Mouse (Mus musculus) brown adipose tissue, adult 24 weeks (tissue): ENCODE data around the gene Tln2. TPM values are rescaled to one million over a fixed set of nuclear protein-coding genes. Genes with fewer than 3 reads are reported as not detected.

Experiments
- H3K27ac ChIP-seq: fragments of 200-500 bp; replicated peaks from 2 replicates; pipeline ENCODE4 v1.5.1; 2012; ENCODE audit warnings: low read depth, mild to moderate bottlenecking, low read length
- H3K4me1 ChIP-seq: fragments of 200-500 bp; 2 replicates; pipeline ENCODE4 v1.6.1; 2012; ENCODE audit warnings: low read length, mixed read lengths; ENCODE audit not compliant: control insufficient read depth, insufficient read depth, insufficient read length
- H3K4me3 ChIP-seq: fragments of 200-500 bp; 2 replicates; pipeline ENCODE4 v1.5.1; 2012; ENCODE audit warnings: low read depth, mild to moderate bottlenecking, low read length, moderate library complexity; ENCODE audit not compliant: insufficient read depth
- polyA plus RNA-seq: library from polyadenylated mRNA; stranded (reverse); fragments of >200 nt; gene quantifications from 2 replicates; pipeline ENCODE4 v1.2.4, GENCODE M21; 2012; ENCODE audit not compliant: missing spikeins, insufficient read depth, insufficient read length

The Tln2 gene
- polyA plus RNA-seq, 1 experiment = 12.0 TPM

DNA sequence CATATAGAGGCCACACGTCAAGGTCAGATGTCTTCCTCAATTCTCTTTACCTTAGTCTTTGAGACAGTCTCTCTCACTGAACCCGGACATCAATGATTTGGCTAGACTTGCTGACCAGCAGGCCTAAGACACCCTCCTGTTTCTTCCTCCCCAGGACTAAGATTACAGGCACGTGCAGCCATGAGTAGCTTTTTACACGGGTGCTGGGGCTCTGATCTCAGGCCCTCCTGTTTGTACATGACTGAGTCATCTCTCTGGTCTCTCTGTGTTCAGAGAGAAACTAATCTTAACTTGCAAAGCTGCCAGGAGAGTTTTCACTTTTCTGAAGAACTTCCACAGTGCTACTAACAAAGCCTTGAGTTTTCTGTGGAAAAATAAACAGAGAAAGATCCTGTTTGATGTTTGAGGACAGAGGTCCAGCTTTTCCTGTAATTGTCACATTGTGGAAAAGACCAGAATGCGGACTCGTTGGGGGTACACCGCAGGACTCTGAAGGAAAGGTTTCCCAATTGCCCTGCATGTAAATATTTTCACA lies 289.4 kb downstream of the Tln2 start:
- Histone ChIP-seq H3K4me3 (no peak overlapping the region), H3K4me1 (peaks cover 14% of the 10 kb centered on the region; the same call in 1 of the 2 replicates), H3K27ac (no peak overlapping the region)

DNA sequence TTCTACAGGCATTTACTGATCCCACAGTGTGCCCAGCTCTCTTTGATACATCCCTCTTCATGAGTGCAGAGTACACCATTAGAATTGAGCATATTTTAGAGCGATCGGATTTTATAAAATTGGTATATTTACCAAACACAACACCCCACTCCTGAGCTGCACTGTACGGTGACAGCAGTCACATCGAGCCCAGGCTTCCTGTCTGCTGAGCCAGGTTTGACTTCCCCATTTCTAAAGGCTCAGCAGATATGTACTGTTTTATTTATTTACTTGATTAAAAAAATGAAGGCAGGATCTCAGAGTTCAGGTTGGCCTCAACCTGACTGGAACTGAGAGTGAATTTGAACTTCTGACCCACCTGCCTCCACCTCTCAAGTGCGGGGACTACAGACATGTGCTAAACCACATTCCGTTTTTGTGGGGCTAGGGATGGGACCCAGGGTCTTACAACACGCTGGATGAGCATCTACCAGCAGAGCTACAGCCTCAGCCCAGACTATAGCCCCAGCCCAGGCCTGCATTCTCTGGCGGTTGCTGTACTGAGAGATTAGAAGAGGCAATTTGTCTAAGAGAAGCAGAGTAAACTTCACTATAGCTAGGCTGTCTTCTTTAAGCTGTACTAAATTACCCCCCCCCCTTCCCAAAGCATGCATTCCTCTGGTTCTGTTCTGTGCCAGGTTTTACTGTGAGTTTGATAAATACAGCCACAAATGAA lies 292.1 kb downstream of the Tln2 start:
- peaks cover 14% of the 10 kb centered on the region; the same call in 1 of the 2 replicates for H3K4me1 ChIP-seq
- H3K27ac ChIP-seq = no peak overlapping the region

DNA sequence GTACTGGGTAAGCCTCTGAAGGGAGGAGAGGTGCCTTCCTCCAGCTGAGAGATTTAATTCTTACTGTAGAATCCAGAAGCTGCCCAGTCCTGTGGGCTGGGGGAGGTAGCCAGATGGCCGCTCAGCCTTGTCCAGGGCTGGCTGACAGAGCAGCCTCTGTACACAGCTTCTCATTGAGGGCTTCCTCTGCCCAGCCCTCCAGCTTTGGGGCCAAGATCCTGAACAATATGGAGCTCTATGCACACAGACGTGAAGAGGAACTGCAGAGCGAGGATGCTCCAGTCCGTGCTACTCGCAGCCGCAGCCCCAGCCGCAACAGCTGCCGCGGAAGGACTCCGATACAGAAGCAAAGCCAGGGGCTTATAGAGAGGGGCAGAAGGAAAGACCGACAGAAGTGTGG lies 294.0 kb downstream of the Tln2 start:
- H3K4me1 ChIP-seq = peaks cover 7% of the 10 kb centered on the region; the same call in 1 of the 2 replicates
- no peak overlapping the region for H3K4me3 ChIP-seq
- no peak overlapping the region for H3K27ac ChIP-seq

More for the DNA sequence above, 292.1 kb downstream of the Tln2 start:
- no peak overlapping the region for H3K4me3 ChIP-seq

DNA sequence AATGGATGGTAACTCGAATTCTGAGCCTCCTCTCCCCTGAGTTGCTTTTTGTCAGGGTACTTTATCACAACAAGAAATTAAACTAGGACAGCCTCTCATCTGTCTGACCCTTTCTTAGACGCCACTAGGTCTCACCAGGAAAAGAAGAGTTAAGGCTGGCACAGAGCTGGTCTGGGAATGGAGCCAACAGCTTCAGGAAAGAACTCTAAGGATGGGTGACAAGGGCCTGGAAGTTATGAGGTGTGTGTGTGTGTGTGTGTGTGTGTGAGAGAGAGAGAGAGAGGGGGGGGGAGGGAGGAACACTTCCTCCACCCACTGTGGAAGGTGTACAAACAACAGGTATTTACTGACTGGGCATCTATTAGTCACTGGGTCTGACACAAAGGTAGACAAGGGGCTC lies 294.6 kb downstream of the Tln2 start:
- Histone ChIP-seq H3K4me3 (no peak overlapping the region), H3K4me1 (peaks cover 7% of the 10 kb centered on the region; the same call in 1 of the 2 replicates), H3K27ac (no peak overlapping the region)

DNA sequence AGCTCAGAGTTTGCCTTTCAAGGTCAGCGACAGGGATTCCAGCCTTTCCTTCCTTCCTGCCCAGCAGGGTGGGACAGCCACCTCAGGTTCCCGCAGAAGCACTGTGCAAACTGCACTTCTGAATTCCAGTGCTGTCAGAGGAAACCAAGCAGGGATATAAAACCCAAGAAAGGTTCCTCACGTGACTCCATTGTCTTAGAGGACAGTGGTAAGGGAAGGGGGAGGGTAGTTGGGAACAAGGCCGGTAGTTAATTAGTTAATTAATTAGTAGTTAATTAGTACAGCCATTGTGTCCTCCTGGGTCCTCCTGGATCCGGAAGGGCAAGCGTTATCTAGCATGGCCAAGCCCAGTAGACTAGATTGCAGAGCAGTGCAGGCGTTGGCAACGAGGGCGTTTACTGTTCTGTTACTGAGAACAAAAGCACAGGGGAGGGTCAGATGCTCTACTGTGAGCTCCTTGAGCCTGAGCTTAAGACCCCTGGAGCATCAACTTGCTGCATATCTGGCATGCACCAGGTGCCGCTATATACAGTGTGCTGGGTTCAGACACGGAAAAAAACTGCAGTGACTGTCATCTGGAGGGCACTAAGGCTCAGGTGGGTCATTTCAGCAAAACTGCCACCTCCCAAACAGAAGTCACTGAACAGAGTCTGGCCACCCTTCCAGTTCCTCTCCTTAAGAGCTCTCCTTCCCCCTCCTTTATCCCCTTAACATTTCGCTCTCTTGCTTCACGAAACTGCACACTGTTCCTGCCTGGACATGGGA lies 298.5 kb downstream of the Tln2 start:
- Histone ChIP-seq H3K27ac (peak overlapping the region; percentile 50), H3K4me3 (no peak overlapping the region)

DNA sequence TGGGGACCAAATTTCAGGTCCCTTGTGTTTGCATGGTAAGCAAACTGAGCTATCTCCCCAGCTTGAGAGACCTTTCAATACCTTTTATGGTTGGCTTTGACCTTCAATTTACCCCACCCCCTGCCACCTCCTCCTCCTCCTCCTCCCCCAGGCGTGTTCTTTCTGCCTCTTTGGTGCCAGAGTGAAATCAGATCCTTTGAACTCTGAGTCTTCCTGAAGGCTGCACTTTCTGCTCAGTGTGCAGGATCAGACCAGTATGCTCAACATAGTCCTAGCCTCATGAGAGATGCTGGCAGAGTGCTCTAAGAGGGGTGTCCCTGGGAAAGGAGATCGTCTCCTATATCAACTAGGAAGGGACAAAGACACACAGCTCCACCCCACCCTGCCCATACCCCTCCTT lies 309.4 kb downstream of the Tln2 start:
- Histone ChIP-seq H3K4me3 (no peak overlapping the region), H3K4me1 (no peaks in the 10 kb centered on the region), H3K27ac (no peak overlapping the region)

More for the DNA sequence above, 298.5 kb downstream of the Tln2 start:
- no peaks in the 10 kb centered on the region for H3K4me1 ChIP-seq

DNA sequence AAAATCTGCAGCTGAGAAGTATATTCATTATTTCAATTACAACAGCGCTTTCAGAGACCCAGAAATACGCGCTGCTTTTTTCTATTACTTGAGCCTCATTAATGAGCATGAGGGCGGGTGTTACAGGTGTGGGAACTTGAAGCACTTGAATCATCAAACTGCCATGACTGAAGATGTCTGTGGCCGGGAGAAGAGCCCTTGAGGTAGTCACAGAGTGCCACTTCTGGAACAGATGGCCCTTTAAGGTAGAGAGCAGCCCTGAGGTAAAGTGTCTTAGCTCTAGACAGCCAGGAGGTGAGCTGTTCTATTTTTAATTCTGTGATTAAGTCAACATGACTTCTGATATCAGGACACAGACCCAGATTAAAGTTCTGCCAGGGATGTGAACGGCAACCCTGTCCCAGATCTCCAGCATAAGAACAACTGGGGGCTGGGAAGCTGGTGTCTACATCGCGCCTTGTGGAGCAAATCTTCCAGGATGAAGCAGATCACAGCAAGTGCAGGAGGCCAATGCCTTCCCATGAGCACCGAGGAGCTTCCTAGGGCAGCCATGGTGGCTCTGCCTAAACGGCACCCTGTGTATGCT lies 312.0 kb downstream of the Tln2 start:
- no peak overlapping the region for H3K4me3 ChIP-seq
- no peak overlapping the region for H3K27ac ChIP-seq

DNA sequence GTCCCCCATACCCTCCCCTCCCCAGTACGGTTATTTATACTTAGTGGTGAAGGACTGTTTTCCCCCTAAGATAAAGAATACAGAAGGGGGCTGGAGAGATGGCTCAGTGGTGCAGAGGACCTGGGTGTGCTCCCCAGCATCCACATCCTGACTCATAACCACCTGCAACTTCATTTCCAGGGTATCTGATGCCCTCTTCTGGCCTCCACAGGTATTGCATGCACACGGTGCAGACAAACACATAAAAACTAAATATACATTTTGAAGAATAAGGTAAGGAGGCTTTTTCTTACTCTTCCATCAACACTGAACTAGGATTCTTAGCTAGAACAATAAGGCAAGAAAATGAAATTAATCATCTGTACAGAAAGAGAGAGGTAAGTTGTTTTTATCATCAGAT lies 314.2 kb downstream of the Tln2 start:
- Histone ChIP-seq H3K4me1 (no peaks in the 10 kb centered on the region), H3K27ac (no peak overlapping the region), H3K4me3 (no peak overlapping the region)

More for the DNA sequence above, 312.0 kb downstream of the Tln2 start:
- no peaks in the 10 kb centered on the region for H3K4me1 ChIP-seq

DNA sequence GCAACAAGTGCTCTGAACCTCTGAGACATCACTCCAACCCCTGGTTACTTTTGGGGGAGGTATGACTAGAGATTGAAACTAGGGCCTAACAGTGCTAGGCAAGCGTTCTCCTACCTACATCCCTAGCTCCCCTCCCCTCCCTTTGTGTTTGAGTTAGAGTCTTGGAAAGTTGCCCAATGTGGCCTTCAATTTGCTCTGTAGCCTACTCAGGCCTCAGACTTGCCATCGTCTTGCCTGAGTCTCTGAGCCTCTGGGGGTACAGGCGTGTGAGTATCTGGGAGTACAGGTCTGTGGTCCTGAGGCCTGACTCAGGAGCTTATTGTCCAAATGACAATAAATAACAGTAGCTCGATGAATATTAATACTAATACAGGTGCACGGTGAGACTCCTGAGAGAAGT lies 317.8 kb downstream of the Tln2 start:
- no peak overlapping the region for H3K27ac ChIP-seq
- H3K4me3 ChIP-seq = no peak overlapping the region
- H3K4me1 ChIP-seq = no peaks in the 10 kb centered on the region

DNA sequence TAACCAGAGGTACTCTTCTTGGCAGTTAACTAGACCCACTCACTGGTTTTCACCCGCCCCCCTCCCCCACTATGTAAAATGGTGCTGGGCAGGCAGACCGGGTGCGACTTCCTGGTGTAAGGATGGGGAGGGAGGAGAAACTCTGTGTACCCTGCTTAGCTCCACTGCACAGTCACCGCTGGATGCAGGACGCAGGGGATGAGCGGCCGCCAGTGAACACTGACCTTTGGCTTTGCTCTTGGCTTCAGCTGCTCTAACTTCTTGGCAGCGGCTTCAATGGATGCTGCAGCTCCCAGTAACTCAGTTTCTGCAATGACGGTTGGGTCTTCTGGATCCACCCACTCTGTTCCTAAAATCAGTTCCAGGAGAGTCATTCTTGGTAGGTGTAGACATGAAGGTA lies 319.0 kb downstream of the Tln2 start:
- H3K4me3 ChIP-seq = no peak overlapping the region
- H3K27ac ChIP-seq = no peak overlapping the region
- no peaks in the 10 kb centered on the region for H3K4me1 ChIP-seq

DNA sequence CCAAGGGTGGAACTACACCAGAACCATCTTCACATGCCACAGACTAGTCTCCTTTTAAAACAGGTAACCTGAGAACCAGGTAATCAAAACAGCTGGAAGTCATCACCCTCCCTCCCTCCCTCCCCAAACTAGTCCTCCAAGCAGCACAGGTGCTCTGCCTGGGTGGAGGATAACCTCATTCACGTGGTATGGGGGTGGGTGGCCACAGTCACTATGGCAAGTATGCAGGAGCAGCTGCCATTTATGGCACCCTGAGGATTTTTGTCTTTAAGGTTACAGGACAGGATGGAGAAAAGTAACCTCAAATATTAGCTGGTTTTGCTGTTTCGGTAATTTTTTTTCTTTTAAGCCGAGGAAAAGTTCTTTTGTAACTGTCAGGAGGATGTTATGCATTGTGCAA lies 322.5 kb downstream of the Tln2 start:
- Histone ChIP-seq H3K27ac (no peak overlapping the region), H3K4me1 (no peaks in the 10 kb centered on the region), H3K4me3 (no peak overlapping the region)

DNA sequence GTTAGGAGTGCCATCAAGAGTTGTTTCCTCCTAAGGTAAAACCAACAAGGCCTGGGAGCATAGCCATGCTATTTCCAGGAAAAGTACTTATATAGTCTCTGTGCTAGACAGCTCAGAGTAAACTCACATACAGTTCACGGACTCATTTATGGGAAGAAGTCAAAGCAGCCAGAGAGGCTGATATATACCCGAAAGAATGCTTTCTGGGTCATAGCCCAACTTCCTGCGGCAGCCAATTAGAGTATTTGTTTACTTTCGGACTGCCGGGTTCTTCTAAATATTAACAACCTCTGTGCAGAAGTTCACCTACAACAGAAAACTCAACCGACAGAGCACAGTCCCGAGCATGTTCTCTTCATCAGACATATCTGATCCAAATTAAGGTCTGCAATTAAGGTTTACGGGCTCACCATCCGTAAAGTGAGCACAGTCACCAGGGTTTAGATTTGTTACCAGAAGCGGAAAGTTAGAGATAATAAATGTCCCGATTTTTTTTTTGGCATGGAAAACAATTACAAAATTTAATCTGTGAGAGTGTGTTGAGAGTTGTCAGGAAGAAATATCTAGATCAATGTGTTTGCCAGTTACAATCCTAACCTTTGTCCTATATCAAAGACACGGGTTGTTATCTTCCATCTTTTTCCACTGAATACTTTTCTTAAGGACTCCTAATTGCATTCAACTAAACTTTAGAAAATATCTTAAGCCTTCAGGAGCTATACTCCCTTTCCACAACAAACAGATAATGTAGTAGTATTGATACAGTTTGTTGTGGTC lies 323.9 kb downstream of the Tln2 start:
- H3K4me3 ChIP-seq = no peak overlapping the region
- no peaks in the 10 kb centered on the region for H3K4me1 ChIP-seq
- H3K27ac ChIP-seq = no peak overlapping the region

DNA sequence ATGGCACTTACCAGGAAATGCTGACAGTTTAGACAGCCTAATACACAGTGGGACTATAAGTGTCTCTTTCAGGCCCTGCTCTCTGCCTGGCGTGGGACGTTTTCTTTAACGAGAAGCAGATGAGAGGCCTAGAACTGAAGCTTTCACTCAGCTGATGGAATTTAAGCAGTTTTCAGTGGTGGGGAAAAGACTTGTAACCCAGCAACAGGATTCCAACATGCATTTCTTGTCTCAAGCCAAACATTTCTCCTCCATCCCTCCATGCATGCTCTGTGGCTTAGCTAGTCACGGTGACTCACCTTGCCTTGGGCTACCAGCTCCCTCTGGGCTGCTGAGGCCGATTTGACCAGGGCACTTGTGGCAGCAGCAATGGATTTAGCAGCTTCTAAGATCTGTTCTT lies 330.5 kb downstream of the Tln2 start:
- H3K4me3 ChIP-seq = no peak overlapping the region
- H3K27ac ChIP-seq = no peak overlapping the region
- no peaks in the 10 kb centered on the region for H3K4me1 ChIP-seq

DNA sequence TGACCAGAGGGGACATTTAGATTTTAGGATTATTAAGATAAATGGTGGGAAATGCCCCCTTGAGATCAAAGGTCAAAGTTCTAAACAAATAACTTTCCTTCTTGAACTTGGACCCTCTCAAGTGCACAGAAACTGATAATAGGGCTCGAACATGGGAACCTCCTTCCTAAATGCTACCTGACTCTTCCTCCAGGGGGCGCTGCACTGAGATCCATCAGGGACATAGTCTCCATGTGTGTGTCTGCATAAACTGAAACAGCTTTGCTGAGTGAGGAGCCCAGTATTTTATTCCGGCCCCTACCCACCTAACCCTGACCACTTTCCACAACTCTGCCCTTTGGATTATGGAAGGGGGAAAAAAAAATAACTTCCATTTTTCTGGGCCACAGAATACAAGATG lies 339.1 kb downstream of the Tln2 start:
- H3K4me3 ChIP-seq = no peak overlapping the region
- no peak overlapping the region for H3K27ac ChIP-seq
- H3K4me1 ChIP-seq = no peaks in the 10 kb centered on the region

DNA sequence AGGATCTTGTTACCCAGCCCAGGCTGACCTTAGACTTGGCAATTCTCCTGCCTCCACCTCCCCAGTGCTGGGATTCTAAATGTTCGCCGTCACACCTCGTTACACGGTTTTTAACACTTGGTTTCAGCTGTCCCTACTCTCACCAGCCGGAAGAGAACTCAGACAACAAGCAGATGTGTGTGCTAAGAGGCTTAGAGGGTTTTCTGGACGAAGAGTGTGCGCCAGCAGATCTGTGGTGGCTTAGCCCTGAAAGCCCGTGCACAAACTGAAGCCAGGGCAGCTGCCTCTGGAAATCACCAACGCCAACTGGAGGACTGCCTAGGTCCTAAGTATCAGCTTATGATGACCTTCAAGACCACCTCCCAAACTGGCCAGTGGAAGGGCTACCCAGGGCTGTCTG lies 341.5 kb downstream of the Tln2 start:
- no peak overlapping the region for H3K4me3 ChIP-seq

More for the DNA sequence above, 341.5 kb downstream of the Tln2 start:
- Histone ChIP-seq H3K4me1 (no peaks in the 10 kb centered on the region), H3K27ac (no peak overlapping the region)
